Mouse (Mus musculus): ENCODE measurements around the gene Hdac8. TPM values are rescaled to one million over a fixed set of nuclear protein-coding genes. Genes with fewer than 3 reads are reported as not detected.

Hdac8 gene
- 9.4 and 11.1 TPM in 2 replicates for polyA plus RNA-seq (2016; fragmentation: Nextera tagmentation; extraction: Ambion mirVana)

DNA sequence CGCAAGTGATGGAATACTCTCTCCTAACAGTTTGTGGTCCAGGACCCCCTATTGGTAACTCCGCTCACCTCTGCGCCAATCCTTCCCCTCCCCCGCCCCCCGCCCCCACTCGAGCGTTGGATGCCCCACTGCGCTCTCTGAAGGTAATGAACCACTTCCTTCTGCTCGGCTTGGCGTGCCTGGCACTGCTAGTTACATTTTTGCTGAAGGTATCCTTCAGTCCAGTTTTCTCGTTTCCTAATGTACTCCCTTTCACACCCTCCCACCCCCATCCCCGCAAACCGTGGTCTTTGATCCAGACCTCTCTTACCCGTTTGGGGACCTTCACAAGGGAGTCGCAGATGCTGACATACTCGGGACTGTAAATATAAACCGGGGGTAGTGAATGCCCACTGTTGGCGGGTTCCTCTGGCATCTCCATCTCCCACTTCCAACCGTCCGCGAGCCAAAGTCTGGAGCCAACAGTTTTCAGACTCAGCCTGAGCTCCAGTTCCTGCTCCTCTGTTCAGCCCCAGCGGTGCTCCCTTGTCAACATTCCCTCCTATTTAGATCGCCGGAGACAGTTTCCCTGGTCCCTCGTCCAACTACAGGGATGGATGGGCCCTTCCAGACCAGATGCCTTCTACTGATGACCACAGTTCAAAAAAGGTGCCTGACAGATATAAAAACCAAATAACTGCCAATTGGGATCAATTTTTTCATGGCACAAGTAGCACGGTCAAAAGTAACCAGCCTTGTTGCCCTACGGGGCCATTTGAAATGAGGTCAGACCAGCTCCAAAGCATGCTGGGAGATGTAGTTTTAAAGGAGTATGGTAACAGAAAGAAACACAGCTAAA, at the start of gene Hdac8:
Gene Hdac8, minus strand, starts transcription at position 716 of the 838 bp plus-strand sequence.
- Histone ChIP-seq H3K36me3 (replicated peaks) (no peaks in the 10 kb centered on the region), H3K4me3 (replicated peaks) (peak within 1 kb of the TSS; percentile 51), H3K4me1 (no peaks in the 10 kb centered on the region), H3K27me3 (peaks cover 10% of the 10 kb centered on the region; the same call in 1 of the 2 replicates), H3K9me3 (no peaks in the 10 kb centered on the region), H3K4me2 (peak within 1 kb of the TSS; percentile 53), H3K27ac (0 out of 2 replicates have a peak within 1 kb of the TSS, but pooled peaks have one; percentile 36), H3K9ac (peak within 1 kb of the TSS; percentile 48; the same call in 1 of the 2 replicates)
- ATAC-seq (ENCODE audit: low FRiP score) = peak; percentile 80
- WGBS = 24% methylated on average over 27 of the region's 27 CpGs

DNA sequence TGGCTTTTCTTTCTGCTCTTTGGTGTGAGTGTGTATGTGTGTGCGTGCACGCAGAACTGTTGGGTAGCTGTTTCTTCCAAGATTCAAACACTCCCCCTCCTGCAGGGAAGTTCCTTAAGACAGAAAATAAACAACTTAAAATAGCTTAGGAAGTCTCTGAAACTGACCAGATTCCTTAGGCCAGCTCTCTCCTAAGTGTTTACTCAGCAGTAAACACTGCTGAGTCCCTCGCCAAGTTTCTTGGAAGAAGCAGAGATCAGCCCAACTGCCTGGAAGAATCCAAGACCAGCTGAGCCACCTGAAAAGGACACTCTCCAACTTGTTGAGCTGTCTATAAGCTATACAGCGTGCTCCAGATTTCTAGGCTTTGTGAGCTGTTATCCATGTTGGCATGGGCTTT, 4.0 kb upstream of the Hdac8 start:
- WGBS = 79% methylated on average over 4 of the region's 4 CpGs
- Histone ChIP-seq H3K27me3 (peaks cover 16% of the 10 kb centered on the region; the same call in 1 of the 2 replicates), H3K9me3 (no peaks in the 10 kb centered on the region), H3K9ac (no peak overlapping the region), H3K4me3 (replicated peaks) (no peak overlapping the region), H3K4me1 (no peaks in the 10 kb centered on the region), H3K4me2 (no peak overlapping the region), H3K27ac (no peak overlapping the region), H3K36me3 (replicated peaks) (no peaks in the 10 kb centered on the region)
- no peak for ATAC-seq (ENCODE audit: low FRiP score)

DNA sequence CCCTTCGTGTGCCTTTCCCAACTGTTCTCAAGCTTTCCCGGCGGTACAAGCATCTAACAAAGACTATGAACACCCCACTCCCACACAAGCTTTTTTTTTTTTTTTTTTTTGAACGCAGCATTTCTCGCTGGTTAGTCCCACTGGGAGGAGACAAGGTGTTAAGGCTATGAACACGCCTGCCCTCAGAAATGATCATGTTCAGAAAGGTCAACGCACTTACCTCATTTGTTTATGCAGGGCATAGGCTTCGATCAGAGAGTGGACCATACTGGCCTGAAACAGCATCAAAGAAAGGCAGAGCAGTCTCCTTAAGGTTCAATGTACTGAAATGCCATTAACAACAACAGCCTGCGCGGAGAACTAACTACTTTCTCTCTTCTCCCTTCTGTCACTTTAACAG, 980 bp downstream of the Hdac8 start:
- WGBS = 30% methylated on average over 10 of the region's 10 CpGs
- Histone ChIP-seq H3K9me3 (no peaks in the 10 kb centered on the region), H3K27ac (no peak overlapping the region), H3K4me3 (replicated peaks) (peak overlapping the region; percentile 51), H3K4me1 (no peaks in the 10 kb centered on the region), H3K4me2 (peak overlapping the region; percentile 53), H3K36me3 (replicated peaks) (no peaks in the 10 kb centered on the region), H3K9ac (peak overlapping the region; percentile 48; the same call in 1 of the 2 replicates), H3K27me3 (peaks cover 7% of the 10 kb centered on the region; the same call in 1 of the 2 replicates)
- ATAC-seq (ENCODE audit: low FRiP score) = peak; percentile 6; the same call in 1 of the 2 replicates

DNA sequence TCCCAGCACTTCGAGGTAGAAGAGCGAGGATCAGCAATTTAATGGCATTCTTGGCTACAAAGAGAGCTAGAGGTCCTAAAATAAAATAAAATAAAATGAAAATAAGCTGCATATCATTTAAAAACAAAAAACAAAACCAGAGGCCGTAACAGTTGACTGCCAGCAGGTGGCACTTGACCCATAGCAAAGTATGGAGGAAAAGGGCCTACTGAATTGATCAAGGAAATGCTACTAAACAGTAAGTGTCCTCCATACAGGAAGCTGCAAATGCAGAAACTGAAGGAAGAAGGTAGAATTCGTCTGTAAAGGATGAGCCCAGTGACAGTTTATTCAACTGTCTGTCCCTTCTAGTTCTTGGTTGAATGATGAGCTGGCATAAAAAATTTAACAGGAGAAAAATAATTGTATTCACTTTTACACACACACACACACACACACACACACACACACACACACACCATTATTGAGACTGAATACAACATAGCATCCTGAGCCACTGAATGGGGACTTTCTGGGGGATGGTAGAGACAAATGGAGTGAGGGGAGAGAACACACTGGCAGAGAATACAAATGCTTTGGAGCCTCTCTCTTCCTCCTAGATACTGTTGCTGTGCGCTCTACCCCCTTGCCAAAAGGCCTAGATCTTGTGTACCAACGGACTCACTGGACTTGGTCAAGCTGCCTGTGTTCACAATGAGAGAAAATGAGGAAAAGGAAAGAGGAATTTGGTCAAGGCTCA, 11.0 kb downstream of the Hdac8 start:
- H3K4me3 ChIP-seq (replicated peaks) = no peak overlapping the region
- H3K27me3 ChIP-seq = 0 out of 2 replicates have a peak, but pooled peaks cover 2% of the 10 kb centered on the region
- H3K9me3 ChIP-seq = no peaks in the 10 kb centered on the region
- no peaks in the 10 kb centered on the region for H3K36me3 ChIP-seq (replicated peaks)
- ATAC-seq (ENCODE audit: low FRiP score) = no peak
- H3K9ac ChIP-seq = no peak overlapping the region
- no peaks in the 10 kb centered on the region for H3K4me1 ChIP-seq
- 71% methylated on average over 6 of the region's 6 CpGs for WGBS
- no peak overlapping the region for H3K4me2 ChIP-seq
- H3K27ac ChIP-seq = no peak overlapping the region

DNA sequence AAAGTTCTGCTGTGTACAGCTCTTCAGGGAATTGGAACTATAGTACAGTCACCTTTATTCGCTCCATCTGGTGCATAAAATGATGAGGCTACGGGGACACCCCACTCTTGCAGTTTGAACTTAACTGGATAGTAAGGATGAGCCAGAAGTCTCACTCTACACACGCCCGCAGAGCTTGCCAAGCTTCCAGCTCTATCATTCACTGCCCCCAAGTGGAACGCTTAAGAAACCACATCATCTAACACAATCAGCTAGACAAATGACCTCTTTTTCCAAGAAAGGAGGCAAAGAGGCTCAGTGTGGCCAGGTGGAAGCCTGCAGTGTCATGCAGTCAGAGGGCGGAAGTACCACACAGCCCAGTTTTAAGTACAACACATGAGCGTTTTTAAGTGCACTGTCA, 19.6 kb downstream of the Hdac8 start:
- no peak for ATAC-seq (ENCODE audit: low FRiP score)
- H3K27ac ChIP-seq = no peak overlapping the region
- WGBS = 84% methylated on average over 7 of the region's 7 CpGs
- H3K4me2 ChIP-seq = no peak overlapping the region
- no peak overlapping the region for H3K9ac ChIP-seq
- peaks cover 14% of the 10 kb centered on the region; the same call in 1 of the 2 replicates for H3K27me3 ChIP-seq
- H3K4me1 ChIP-seq = no peaks in the 10 kb centered on the region
- no peaks in the 10 kb centered on the region for H3K9me3 ChIP-seq
- H3K36me3 ChIP-seq (replicated peaks) = no peaks in the 10 kb centered on the region
- no peak overlapping the region for H3K4me3 ChIP-seq (replicated peaks)

DNA sequence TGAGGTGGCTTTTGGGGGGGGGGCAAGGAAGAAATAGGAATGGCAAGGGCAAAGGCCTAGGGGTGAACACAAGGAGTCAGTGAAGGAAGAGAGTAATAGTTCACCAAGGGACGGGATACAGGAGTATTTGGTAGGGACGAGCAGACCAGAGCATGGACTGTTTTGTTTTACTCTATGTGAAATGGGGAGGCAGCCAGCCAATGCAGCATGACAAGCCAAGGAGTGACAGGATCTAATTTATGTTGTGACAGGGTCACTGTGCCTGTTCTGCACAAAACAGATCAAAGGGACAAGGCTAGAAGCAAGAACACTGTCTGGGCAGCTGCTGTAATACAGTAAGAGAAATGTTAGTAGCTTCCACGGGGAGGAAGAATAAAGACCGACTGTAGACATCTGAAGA, 25.5 kb downstream of the Hdac8 start:
- Histone ChIP-seq H3K36me3 (replicated peaks) (no peaks in the 10 kb centered on the region), H3K9ac (no peak overlapping the region), H3K4me1 (no peaks in the 10 kb centered on the region), H3K4me2 (no peak overlapping the region), H3K4me3 (replicated peaks) (no peak overlapping the region), H3K27me3 (peaks cover 11% of the 10 kb centered on the region; the same call in 1 of the 2 replicates), H3K27ac (no peak overlapping the region), H3K9me3 (no peaks in the 10 kb centered on the region)
- no peak for ATAC-seq (ENCODE audit: low FRiP score)
- 88% methylated on average over 4 of the region's 4 CpGs for WGBS

DNA sequence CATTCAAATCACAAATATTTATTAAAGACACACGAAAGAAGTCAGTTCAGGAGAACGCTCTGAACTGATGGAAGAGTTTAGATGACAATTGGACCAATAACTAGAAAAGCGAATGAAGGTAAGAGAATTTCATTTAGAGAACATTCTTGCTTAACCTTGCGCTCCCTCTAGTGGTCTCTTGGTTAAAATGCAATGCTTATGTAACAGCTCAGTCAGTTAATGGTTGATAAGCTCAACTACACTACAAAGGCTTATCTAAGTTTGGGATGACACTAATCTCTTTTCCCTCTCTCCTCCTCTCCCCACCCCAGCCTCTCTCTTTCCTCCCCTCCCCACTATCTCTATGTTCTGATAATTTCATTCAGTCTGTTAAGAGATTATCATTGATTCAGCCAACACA, 26.2 kb downstream of the Hdac8 start:
- peaks cover 11% of the 10 kb centered on the region; the same call in 1 of the 2 replicates for H3K27me3 ChIP-seq
- no peak overlapping the region for H3K4me3 ChIP-seq (replicated peaks)
- no peaks in the 10 kb centered on the region for H3K9me3 ChIP-seq
- no peaks in the 10 kb centered on the region for H3K4me1 ChIP-seq
- no peak overlapping the region for H3K9ac ChIP-seq
- no peak overlapping the region for H3K4me2 ChIP-seq
- WGBS = 29% methylated on average over 4 of the region's 4 CpGs
- no peaks in the 10 kb centered on the region for H3K36me3 ChIP-seq (replicated peaks)
- H3K27ac ChIP-seq = no peak overlapping the region
- no peak for ATAC-seq (ENCODE audit: low FRiP score)

DNA sequence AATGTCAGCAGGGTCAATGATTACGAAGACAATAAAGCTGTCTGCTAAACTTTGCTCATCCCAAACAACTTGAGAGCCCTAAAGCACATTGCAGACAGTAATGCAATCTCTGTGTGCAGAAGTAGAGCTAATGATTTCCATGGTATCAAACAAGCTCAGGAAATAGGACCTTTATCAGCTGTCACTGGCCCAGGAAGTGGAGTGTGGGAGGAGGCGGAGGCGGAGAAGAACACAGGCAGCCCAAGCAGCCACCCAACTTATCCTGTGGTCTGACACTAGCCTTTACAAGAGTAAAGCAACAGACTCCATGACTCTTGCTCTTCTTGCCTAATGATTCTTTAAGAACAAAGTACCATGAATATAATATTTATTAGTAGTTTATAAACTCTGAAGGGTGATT, 26.7 kb downstream of the Hdac8 start:
- no peak overlapping the region for H3K4me3 ChIP-seq (replicated peaks)
- H3K9ac ChIP-seq = no peak overlapping the region
- WGBS = 82% methylated on average over 3 of the region's 3 CpGs
- no peak overlapping the region for H3K27ac ChIP-seq
- no peak for ATAC-seq (ENCODE audit: low FRiP score)
- H3K9me3 ChIP-seq = no peaks in the 10 kb centered on the region
- H3K4me2 ChIP-seq = no peak overlapping the region
- H3K27me3 ChIP-seq = peaks cover 11% of the 10 kb centered on the region; the same call in 1 of the 2 replicates
- no peaks in the 10 kb centered on the region for H3K4me1 ChIP-seq
- H3K36me3 ChIP-seq (replicated peaks) = no peaks in the 10 kb centered on the region

DNA sequence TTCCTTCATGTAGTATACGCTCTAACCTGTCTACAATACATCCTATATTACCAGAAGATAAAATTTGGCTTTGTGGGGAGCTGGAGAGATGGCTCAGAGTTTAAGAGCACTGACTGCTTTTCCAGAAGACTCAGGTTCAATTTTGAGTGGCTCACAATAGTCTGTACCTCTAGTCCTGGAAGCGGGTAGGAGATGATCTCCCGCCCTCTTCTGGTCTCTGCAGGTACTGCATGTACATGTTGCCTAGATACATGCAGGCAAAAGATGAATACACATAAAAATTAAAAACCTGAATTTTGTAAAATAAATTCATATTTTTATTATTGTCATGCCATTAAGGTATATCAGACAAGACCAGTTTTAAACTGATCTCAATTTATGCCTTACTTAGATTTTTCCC, 28.4 kb downstream of the Hdac8 start:
- Histone ChIP-seq H3K4me1 (no peaks in the 10 kb centered on the region), H3K9ac (no peak overlapping the region), H3K36me3 (replicated peaks) (no peaks in the 10 kb centered on the region), H3K9me3 (no peaks in the 10 kb centered on the region), H3K4me2 (no peak overlapping the region), H3K4me3 (replicated peaks) (no peak overlapping the region), H3K27me3 (peaks cover 11% of the 10 kb centered on the region; the same call in 1 of the 2 replicates), H3K27ac (no peak overlapping the region)
- no peak for ATAC-seq (ENCODE audit: low FRiP score)
- WGBS = 41% methylated on average over 3 of the region's 3 CpGs

DNA sequence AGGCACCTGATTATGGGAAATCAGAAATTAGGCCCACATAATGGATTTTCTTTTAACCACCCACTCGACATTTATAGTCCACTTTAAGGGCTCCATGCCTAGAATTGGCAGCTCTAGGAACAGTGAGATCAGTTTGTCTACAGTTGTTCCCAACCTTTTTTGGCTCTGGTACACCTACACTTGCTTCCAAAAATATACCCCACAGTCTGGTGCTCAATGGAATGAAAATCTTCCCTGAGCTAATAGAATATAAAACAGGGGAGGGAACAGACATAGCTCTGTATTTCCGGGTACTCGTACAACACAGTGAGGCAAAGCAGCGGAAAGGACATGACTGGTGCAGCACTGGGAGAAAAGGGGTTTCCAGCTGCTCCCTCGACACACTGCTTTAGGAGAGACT, 29.6 kb downstream of the Hdac8 start:
- Histone ChIP-seq H3K4me3 (replicated peaks) (no peak overlapping the region), H3K9me3 (no peaks in the 10 kb centered on the region), H3K36me3 (replicated peaks) (no peaks in the 10 kb centered on the region), H3K4me2 (no peak overlapping the region), H3K9ac (no peak overlapping the region), H3K4me1 (no peaks in the 10 kb centered on the region), H3K27ac (no peak overlapping the region), H3K27me3 (0 out of 2 replicates have a peak, but pooled peaks cover 4% of the 10 kb centered on the region)
- 83% methylated on average over 5 of the region's 5 CpGs for WGBS
- no peak for ATAC-seq (ENCODE audit: low FRiP score)

DNA sequence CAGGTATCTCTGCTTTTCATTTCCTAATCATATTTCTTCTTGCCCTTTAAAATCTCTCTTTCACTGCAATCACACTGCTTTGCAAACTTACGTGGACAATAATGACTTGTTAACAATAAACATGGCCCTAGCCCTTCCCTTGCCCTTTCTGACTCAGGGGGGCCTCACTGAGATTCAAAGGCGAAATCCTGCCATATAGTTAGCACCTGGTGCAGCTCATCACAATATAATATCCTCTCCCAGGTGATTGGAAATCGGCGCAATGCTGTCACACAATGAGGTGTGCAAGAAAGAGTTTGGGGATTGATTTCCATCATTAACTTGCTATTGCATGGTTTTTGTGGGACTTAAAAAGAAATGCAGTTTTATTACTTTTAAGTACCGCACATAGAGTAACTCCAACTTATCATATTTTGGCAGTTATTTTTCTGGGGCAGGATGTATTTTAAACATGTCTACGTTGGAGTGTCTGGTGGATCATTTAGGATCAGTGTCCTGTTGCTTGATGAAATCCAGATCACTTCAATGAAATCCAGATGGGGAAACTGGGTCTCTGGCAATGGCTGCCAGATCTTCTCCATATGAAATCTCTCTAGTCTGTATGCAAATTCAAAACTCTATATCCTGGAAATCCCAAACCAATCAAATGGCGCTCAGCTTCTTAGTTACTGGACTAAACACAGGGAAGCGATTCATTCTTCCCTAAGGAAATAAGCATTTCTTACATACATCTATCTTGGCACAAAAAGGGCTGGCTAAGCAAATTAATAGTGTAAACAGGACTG, 86.6 kb downstream of the Hdac8 start:
- peaks cover 30% of the 10 kb centered on the region for H3K27me3 ChIP-seq
- H3K4me1 ChIP-seq = peaks cover 3% of the 10 kb centered on the region; the same call in 1 of the 2 replicates
- H3K27ac ChIP-seq = no peak overlapping the region
- no peaks in the 10 kb centered on the region for H3K36me3 ChIP-seq (replicated peaks)
- no peak overlapping the region for H3K4me3 ChIP-seq (replicated peaks)
- H3K4me2 ChIP-seq = no peak overlapping the region
- WGBS = 83% methylated on average over 8 of the region's 8 CpGs
- H3K9me3 ChIP-seq = no peaks in the 10 kb centered on the region
- ATAC-seq (ENCODE audit: low FRiP score) = no peak
- H3K9ac ChIP-seq = no peak overlapping the region

DNA sequence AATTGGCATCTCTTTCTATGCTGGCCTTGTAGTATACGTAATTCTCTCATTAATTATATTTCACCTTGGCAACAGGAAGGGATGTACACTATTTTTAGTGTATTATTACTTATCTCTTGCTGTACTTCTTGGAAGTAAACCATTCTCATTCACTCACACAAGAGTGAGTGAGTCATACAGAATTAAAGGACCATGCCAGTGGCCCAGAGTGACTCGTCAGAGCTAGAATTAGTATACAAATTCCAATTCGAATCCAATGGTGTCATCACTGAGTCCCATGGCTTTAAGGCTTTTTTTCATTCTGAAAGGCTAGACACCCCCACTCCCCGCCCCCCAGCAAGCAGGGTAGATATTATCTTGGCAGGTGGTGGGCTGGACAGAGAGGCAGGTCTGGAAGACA, 88.2 kb downstream of the Hdac8 start:
- Histone ChIP-seq H3K4me3 (replicated peaks) (no peak overlapping the region), H3K4me2 (no peak overlapping the region), H3K4me1 (peaks cover 3% of the 10 kb centered on the region; the same call in 1 of the 2 replicates), H3K9ac (no peak overlapping the region), H3K27ac (no peak overlapping the region), H3K9me3 (no peaks in the 10 kb centered on the region), H3K36me3 (replicated peaks) (no peaks in the 10 kb centered on the region), H3K27me3 (peaks cover 30% of the 10 kb centered on the region)
- no peak for ATAC-seq (ENCODE audit: low FRiP score)
- 76% methylated on average over 4 of the region's 4 CpGs for WGBS
